Mouse (Mus musculus) neural tube, embryonic 14.5 days (tissue): ENCODE data around the gene Fktn. TPM values are rescaled to one million over a fixed set of nuclear protein-coding genes. Genes with fewer than 3 reads are reported as not detected.
"Not testable (repeated sequence)": the region's sequence is repeated elsewhere in the genome, so short reads cannot be mapped to it uniquely, and the experiment has no call there.

Source experiments
- ATAC-seq: fragments of 200-750 bp; cut with Nextera tagmentation; 2 replicates; pipeline ENCODE4 v1.8.0; 2017; ENCODE audit warnings: low read depth, mild to moderate bottlenecking, moderate TSS enrichment, moderate library complexity
- H3K27ac ChIP-seq: fragments of 300-500 bp; sonication (generic); 2 replicates; pipeline ENCODE4 v1.5.1; 2014; ENCODE audit warnings: low read depth, mild to moderate bottlenecking, control low read depth, low read length, moderate library complexity, mixed read lengths
- H3K27me3 ChIP-seq: fragments of 300-500 bp; sonication (generic); 2 replicates; pipeline ENCODE4 v1.6.1; 2014; ENCODE audit warnings: low read length; ENCODE audit not compliant: control insufficient read depth, insufficient read depth
- H3K36me3 ChIP-seq: fragments of 300-500 bp; sonication (generic); 2 replicates; pipeline ENCODE4 v1.6.1; 2014; ENCODE audit warnings: low read length, mixed read lengths; ENCODE audit not compliant: control insufficient read depth, insufficient read depth
- H3K4me1 ChIP-seq: fragments of 300-500 bp; sonication (generic); 2 replicates; pipeline ENCODE4 v1.6.1; 2014; ENCODE audit warnings: low read length; ENCODE audit not compliant: control insufficient read depth, insufficient read depth
- H3K4me2 ChIP-seq: fragments of 300-500 bp; sonication (generic); 2 replicates; pipeline ENCODE4 v1.6.1; 2014; ENCODE audit warnings: mild to moderate bottlenecking, low read depth, low read length, control low read depth
- H3K4me3 ChIP-seq: fragments of 300-500 bp; sonication (generic); 2 replicates; pipeline ENCODE4 v1.5.1; 2014; ENCODE audit warnings: low read depth, low read length, control low read depth, mixed read lengths
- H3K9ac ChIP-seq: fragments of 300-500 bp; sonication (generic); replicated peaks from 2 replicates; pipeline ENCODE4 v1.6.1; 2014; ENCODE audit warnings: low read depth, mild to moderate bottlenecking, control low read depth, low read length, mixed read lengths
- H3K9me3 ChIP-seq: fragments of 300-500 bp; sonication (generic); 2 replicates; pipeline ENCODE4 v1.6.1; 2016; ENCODE audit warnings: low read length; ENCODE audit not compliant: control insufficient read depth
- WGBS: fragments of 180-500 bp; shearing (Covaris S2); extraction: QIAGEN DNeasy Blood & Tissue Kit; methylation state at CpG from one replicate; pipeline ENCODE4 v1.1.7; 2014; 5-methylcytosine and 5-hydroxymethylcytosine counted together
- polyA plus RNA-seq: library from polyadenylated mRNA; unstranded; fragments of >200 nt; fragmentation: Nextera tagmentation; extraction: Ambion mirVana; gene quantifications from 2 replicates; pipeline ENCODE4 v1.2.1, GENCODE M21; 2014

Gene Fktn
- polyA plus RNA-seq, 1 experiment from 2014 or later, result 23.5 TPM

DNA sequence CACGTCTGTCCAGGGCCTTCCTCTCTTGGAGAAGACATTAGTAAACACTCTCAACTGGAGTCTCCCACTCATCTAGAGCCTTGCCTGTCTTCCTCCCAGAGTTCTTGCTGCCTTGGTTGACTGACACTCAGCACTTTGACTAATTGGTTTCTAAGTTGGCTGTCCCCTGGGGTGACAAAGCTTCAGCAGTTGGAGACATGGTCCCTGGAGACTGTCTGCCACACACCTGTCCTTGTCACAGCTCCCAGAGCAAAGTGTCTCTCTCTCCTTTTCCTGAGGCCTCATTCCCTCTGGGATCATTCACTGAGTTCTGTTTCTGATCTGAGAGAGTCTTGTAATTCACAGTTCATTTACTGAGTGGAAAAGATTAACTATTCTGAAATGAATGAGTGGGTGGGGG lies 86.0 kb downstream of the Fktn start:
- no peak overlapping the region for H3K9ac ChIP-seq
- no peaks in the 10 kb centered on the region for H3K27me3 ChIP-seq
- H3K4me1 ChIP-seq, result no peaks in the 10 kb centered on the region
- ATAC-seq, result no peak
- H3K4me2 ChIP-seq, result no peak overlapping the region
- no peak overlapping the region for H3K4me3 ChIP-seq
- no peaks in the 10 kb centered on the region for H3K36me3 ChIP-seq
- no peaks in the 10 kb centered on the region for H3K9me3 ChIP-seq
- no peak overlapping the region for H3K27ac ChIP-seq
- 75% methylated on average over 1 of the region's 1 CpGs for WGBS

DNA sequence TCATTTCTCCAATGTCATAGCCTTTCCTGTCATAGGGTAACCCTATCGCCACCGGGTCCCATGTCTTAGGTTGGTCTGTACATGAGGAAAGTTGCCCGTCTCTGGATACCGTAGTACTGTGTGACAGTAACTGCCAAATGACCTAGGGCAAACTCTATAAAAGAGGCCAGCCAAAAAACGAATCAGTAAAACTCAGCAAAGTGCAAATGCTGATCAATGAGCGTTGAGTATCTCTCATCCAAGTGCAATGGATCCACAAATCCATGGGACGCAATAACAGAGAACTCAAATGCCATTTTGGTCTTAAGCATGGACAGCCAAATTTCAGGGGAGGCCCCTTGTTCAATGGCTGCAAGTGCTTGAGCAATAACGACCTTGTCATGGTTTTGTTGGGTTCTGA lies 89.9 kb downstream of the Fktn start:
- not testable (repeated sequence) for H3K9ac ChIP-seq, H3K9me3 ChIP-seq, ATAC-seq, H3K27ac ChIP-seq, H3K27me3 ChIP-seq, H3K4me1 ChIP-seq, H3K4me3 ChIP-seq, H3K4me2 ChIP-seq, H3K36me3 ChIP-seq
- WGBS, result 98% methylated on average over 7 of the region's 8 CpGs

DNA sequence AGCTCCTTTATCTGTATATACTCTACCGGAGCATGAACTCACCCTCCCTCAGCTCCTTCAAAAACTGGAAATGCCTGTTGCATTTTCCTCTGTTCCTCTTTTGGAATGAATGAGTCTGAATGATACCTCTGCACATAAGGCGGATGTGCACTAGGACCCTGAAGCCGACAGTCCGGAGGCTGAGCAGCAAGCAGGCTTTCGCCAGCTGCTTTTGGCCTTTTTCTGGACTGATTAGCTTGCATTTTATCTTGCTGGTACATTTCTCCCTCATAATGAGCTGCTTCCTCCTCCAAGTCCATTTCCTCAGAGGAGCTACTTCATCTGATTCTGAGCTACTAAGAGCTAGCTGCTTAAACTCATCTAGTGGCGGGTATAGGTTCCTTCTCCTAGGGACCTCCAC lies 92.6 kb downstream of the Fktn start:
- not testable (repeated sequence) for H3K27ac ChIP-seq, H3K27me3 ChIP-seq, H3K4me1 ChIP-seq, H3K9me3 ChIP-seq, H3K4me2 ChIP-seq, H3K4me3 ChIP-seq, H3K36me3 ChIP-seq, H3K9ac ChIP-seq, ATAC-seq
- 88% methylated on average over 6 of the region's 6 CpGs for WGBS

DNA sequence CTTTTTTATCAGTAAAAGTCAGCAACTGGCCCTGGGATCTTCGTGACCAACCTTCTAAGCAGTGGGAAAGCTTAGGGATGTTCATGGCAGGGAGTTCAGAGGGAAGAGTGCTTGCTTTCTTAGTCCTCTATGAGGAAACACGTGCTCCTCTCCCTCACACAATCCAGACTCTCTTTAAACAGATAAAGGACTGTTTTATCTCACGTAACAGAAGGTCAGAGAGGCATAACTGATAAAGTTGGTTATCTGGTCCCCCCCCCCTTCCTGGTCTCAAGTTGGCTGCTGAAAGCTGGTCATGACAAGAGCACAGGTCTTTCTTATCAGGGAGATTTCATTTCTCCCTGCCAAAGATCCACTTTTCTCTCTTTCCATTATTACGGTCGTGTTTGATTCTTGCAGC lies 104.5 kb downstream of the Fktn start:
- no peaks in the 10 kb centered on the region for H3K4me1 ChIP-seq
- no peak overlapping the region for H3K4me2 ChIP-seq
- H3K27me3 ChIP-seq, result no peaks in the 10 kb centered on the region
- no peaks in the 10 kb centered on the region for H3K36me3 ChIP-seq
- no peak overlapping the region for H3K27ac ChIP-seq
- no peak overlapping the region for H3K4me3 ChIP-seq
- H3K9me3 ChIP-seq, result no peaks in the 10 kb centered on the region
- no peak overlapping the region for H3K9ac ChIP-seq
- 80% methylated on average over 5 of the region's 5 CpGs for WGBS
- ATAC-seq, result no peak

DNA sequence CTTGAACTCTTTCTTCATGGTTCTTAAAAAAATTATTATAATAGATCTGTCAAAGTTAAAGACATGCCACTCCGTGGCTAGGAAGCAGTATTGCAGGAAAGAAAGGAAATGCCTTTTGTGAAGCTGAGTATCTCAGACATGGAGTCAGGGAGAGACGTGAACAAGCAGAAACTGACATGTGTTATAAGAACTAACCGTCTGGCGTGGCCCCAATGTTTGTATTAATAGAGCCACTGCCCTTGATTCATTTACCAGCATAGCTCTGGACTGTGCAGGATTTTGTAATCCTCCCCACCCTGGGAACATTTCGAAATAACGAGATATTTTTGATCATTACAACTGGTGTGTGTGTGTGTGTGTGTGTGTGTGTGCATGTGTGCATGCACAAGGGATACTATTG lies 109.9 kb downstream of the Fktn start:
- Histone ChIP-seq H3K4me1 (peaks cover 3% of the 10 kb centered on the region; the same call in 1 of the 2 replicates), H3K9me3 (no peaks in the 10 kb centered on the region), H3K9ac (no peak overlapping the region), H3K4me3 (no peak overlapping the region), H3K27ac (no peak overlapping the region), H3K27me3 (no peaks in the 10 kb centered on the region), H3K36me3 (no peaks in the 10 kb centered on the region), H3K4me2 (no peak overlapping the region)
- ATAC-seq, result no peak
- WGBS, result 74% methylated on average over 6 of the region's 6 CpGs

DNA sequence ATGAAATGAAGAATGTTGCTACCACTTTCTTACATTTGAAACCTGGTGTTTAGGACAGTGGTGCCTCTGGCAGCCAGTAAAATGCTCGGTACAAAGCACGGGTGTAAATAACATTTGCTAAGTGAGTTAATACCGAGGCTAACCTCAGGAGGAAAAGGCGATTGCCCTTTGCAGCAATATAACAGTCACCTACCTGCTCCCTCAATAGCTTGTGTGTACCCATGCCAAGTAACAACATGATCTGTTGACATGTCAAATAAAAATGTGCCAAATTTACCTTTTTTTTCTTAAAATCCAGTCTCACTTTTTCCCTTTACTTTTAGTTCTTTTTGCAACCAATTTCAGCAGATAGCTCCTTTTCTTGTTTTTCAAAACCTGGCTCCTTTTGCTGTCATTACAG lies 111.0 kb downstream of the Fktn start:
- Histone ChIP-seq H3K4me2 (no peak overlapping the region), H3K27me3 (no peaks in the 10 kb centered on the region), H3K36me3 (no peaks in the 10 kb centered on the region), H3K4me3 (no peak overlapping the region), H3K9me3 (no peaks in the 10 kb centered on the region), H3K4me1 (peaks cover 3% of the 10 kb centered on the region; the same call in 1 of the 2 replicates), H3K27ac (no peak overlapping the region), H3K9ac (no peak overlapping the region)
- WGBS, result 58% methylated on average over 4 of the region's 4 CpGs
- no peak for ATAC-seq

DNA sequence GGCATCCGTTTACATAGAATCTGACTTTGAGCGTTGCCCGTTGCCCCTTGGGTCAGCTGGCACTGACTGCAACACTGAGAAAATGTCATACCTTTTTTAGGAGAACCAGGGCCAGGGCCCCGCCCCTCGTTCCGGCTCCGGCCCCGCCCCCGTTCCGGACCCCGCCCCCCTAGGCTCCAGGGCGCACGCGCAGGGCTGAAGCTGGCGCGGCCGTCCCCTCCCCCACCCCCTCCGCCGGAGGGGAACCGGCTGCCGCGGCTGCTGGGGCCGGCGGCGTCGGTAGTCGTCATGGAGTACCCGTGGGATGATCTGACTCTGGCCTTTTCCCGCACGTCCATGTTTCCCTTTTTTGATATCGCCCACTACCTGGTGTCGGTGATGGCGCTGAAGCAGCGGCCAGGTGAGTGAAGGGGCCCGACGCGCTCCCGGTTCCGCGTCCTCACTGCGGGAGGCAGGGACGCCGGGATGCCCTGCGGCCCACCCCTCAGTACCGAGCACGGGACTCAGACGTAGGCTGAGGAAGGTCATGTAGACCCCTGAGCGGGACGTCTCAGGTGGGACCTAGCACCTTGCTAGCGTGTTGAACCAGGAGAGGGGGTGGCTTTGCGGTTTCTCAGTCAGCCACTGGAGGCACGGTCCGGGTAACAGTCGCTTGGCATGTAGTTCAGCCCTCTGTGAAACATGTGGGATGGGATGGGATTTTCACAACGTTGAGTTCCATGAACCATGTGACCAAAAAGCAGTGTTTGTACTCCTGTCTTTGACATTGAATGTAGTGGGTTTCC lies 112.2 kb downstream of the Fktn start, which contains the start of gene Tmem38b:
Tmem38b (plus strand) TSS at position 225 of the 785 bp plus-strand sequence.
- Histone ChIP-seq H3K27ac (peak within 1 kb of the TSS; percentile 44), H3K27me3 (no peaks in the 10 kb centered on the region), H3K9me3 (no peaks in the 10 kb centered on the region), H3K4me3 (peak within 1 kb of the TSS; percentile 72), H3K36me3 (no peaks in the 10 kb centered on the region), H3K9ac (peak within 1 kb of the TSS; percentile 72), H3K4me2 (peak within 1 kb of the TSS; percentile 60), H3K4me1 (peaks cover 3% of the 10 kb centered on the region; the same call in 1 of the 2 replicates)
- ATAC-seq, result peak; percentile 96
- 2% methylated on average over 53 of the region's 55 CpGs for WGBS

DNA sequence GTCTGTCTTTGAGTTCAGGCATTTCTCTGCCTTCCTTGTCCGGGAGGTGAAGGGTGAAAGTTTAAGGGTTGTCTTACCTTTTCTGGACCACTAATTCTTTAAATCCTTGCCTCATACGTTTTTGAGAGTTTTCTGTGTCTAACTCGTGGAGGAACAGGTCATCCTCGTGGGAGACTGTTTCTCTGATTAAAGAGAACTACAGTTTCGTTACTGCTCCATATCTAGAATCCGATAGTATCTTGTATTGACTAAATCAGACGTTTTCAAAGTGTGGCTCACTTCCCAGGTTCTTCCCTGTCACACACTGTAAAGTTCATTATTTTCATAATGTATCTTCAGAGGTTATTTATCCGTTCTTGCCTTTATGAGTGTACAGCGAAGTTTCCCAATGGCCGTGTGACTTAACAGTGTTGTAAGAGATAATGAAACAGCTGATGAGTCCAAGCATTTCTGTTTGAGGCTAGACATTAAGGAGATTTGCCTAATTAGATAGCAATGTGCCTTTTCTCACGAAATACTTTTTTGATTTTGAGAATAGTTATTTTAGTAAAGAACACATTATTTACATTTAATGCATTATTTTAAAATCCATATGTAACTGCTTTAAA lies 112.9 kb downstream of the Fktn start:
- no peak for ATAC-seq
- peak overlapping the region; percentile 72 for H3K4me3 ChIP-seq
- no peaks in the 10 kb centered on the region for H3K9me3 ChIP-seq
- peak overlapping the region; percentile 72; the same call in 1 of the 2 replicates for H3K9ac ChIP-seq
- H3K27me3 ChIP-seq, result no peaks in the 10 kb centered on the region
- 20% methylated on average over 11 of the region's 11 CpGs for WGBS
- no peaks in the 10 kb centered on the region for H3K36me3 ChIP-seq
- peak overlapping the region; percentile 60 for H3K4me2 ChIP-seq
- no peak overlapping the region for H3K27ac ChIP-seq
- peaks cover 3% of the 10 kb centered on the region; the same call in 1 of the 2 replicates for H3K4me1 ChIP-seq
